8 mouse cellular contexts compared by ENCODE assay signal in the genomic region with DNA sequence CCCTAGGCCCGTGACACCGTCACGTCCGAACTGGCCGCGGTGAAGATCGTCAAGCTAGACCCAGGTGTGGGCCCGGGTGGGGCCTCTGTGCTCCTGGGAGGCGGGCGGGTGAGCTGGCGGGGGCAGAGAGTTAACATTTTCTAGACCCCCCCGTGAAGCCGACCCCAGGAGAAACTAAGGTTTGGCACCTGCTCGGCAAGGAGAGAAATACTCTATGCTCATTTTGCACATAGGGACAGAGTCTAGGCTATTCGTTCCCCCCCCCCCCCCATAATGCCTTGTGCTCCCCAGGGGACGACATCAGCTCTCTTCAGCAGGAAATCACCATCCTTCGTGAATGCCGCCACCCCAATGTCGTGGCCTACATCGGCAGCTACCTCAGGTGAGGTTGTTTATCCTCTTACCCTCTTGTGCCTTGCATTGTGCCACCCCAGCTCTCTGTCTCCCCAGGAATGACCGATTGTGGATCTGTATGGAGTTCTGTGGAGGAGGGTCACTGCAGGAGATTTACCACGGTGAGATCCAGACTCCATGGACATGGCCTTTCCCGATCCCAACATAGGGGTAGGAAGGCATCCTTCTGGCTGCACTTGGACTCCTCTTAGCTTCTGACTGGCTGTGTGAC. TPM values are rescaled to one million over a fixed set of nuclear protein-coding genes. Genes with fewer than 3 reads are reported as not detected.
DNase-seq lines count a peak whose midpoint lies in the region; ATAC-seq and TF ChIP-seq lines count a peak whose summit lies in the region.

No protein-coding gene starts in this region.

- no peak for DNase-seq in liver, adult 2 months (ENCODE audit: extremely low read depth, low read depth, low spot score)
- DNase-seq in liver, result no peak
- no peak for DNase-seq in adrenal gland, postnatal 14 days
- DNase-seq in urinary bladder, postnatal 36 days (ENCODE audit: low spot score in 2 of 2), result no peak
- no peak for DNase-seq in layer of hippocampus, adult 11-12 months (ENCODE audit: low spot score)

- peaks cover 2% of the 10 kb centered on the region; the same call in 1 of the 2 replicates for H3K4me1 ChIP-seq in liver, adult 2 months (ENCODE audit: control insufficient read depth, insufficient read depth, low read length)
- peaks cover 28% of the 10 kb centered on the region for H3K4me1 ChIP-seq in embryonic facial prominence, embryonic 13.5 days
- H3K4me1 ChIP-seq in intestine, embryonic 15.5 days (replicated peaks), result peaks cover 28% of the 10 kb centered on the region
- peaks cover 36% of the 10 kb centered on the region for H3K4me1 ChIP-seq in neural tube, embryonic 15.5 days

- no peak for ATAC-seq in embryonic facial prominence, embryonic 13.5 days (ENCODE audit: insufficient number of reproducible peaks, insufficient read depth, low FRiP score, low TSS enrichment, low read depth)
- ATAC-seq in intestine, embryonic 15.5 days, result peak; percentile 5; the same call in 1 of the 2 replicates
- ATAC-seq in neural tube, embryonic 15.5 days (ENCODE audit: low FRiP score), result peak; percentile 32; the same call in 1 of the 2 replicates

- peak overlapping the region; percentile 92 for H3K4me3 ChIP-seq in liver, adult 2 months (ENCODE audit: insufficient read depth, low read depth, low read length)
- H3K4me3 ChIP-seq in embryonic facial prominence, embryonic 13.5 days, result peak overlapping the region; percentile 67
- peak overlapping the region; percentile 73 for H3K4me3 ChIP-seq in intestine, embryonic 15.5 days (replicated peaks)
- peak overlapping the region; percentile 51 for H3K4me3 ChIP-seq in neural tube, embryonic 15.5 days (replicated peaks)

- no peak overlapping the region for H3K27ac ChIP-seq in liver, adult 2 months (replicated peaks; ENCODE audit: insufficient read depth, low read depth, low read length)
- H3K27ac ChIP-seq in embryonic facial prominence, embryonic 13.5 days, result no peak overlapping the region
- H3K27ac ChIP-seq in intestine, embryonic 15.5 days, result 0 out of 2 replicates have a peak overlapping the region, but pooled peaks have one; percentile 39
- H3K27ac ChIP-seq in neural tube, embryonic 15.5 days (replicated peaks), result 0 out of 2 replicates have a peak overlapping the region, but pooled peaks have one; percentile 18

- no peaks in the 10 kb centered on the region for H3K9me3 ChIP-seq in embryonic facial prominence, embryonic 13.5 days
- no peaks in the 10 kb centered on the region for H3K9me3 ChIP-seq in intestine, embryonic 15.5 days
- H3K9me3 ChIP-seq in neural tube, embryonic 15.5 days (replicated peaks), result no peaks in the 10 kb centered on the region

- TF ChIP-seq POLR2A in liver, adult 2 months (IDR thresholded peaks at IDR 0.05; ENCODE audit: extremely low read depth, insufficient read depth, low read length), result no peak

- TF ChIP-seq CTCF in liver, adult 2 months (IDR thresholded peaks at IDR 0.05; ENCODE audit: low read depth, low read length), result no peak

- no peaks in the 10 kb centered on the region for H3K27me3 ChIP-seq in liver, adult 2 months (ENCODE audit: control insufficient read depth, insufficient read depth, low read length)
- H3K27me3 ChIP-seq in embryonic facial prominence, embryonic 13.5 days, result no peaks in the 10 kb centered on the region
- H3K27me3 ChIP-seq in intestine, embryonic 15.5 days (replicated peaks), result no peaks in the 10 kb centered on the region
- no peaks in the 10 kb centered on the region for H3K27me3 ChIP-seq in neural tube, embryonic 15.5 days (replicated peaks)

- peak overlapping the region; percentile 90 for H3K4me2 ChIP-seq in embryonic facial prominence, embryonic 13.5 days
- H3K4me2 ChIP-seq in intestine, embryonic 15.5 days (replicated peaks), result peak overlapping the region; percentile 92
- peak overlapping the region; percentile 67 for H3K4me2 ChIP-seq in neural tube, embryonic 15.5 days

- peaks cover 4% of the 10 kb centered on the region; the same call in 1 of the 2 replicates for H3K36me3 ChIP-seq in liver, adult 2 months (ENCODE audit: control insufficient read depth, insufficient read depth, low read length)
- peaks cover 76% of the 10 kb centered on the region for H3K36me3 ChIP-seq in embryonic facial prominence, embryonic 13.5 days
- peaks cover 45% of the 10 kb centered on the region for H3K36me3 ChIP-seq in intestine, embryonic 15.5 days
- H3K36me3 ChIP-seq in neural tube, embryonic 15.5 days, result peaks cover 67% of the 10 kb centered on the region

- H3K9ac ChIP-seq in liver, adult 2 months (ENCODE audit: low read depth, low read length), result peak overlapping the region; percentile 94
- H3K9ac ChIP-seq in embryonic facial prominence, embryonic 13.5 days, result peak overlapping the region; percentile 77
- peak overlapping the region; percentile 78 for H3K9ac ChIP-seq in intestine, embryonic 15.5 days
- H3K9ac ChIP-seq in neural tube, embryonic 15.5 days (replicated peaks), result peak overlapping the region; percentile 51

- 7% methylated on average over 23 of the region's 23 CpGs for WGBS in liver, adult 2 months
- 18% methylated on average over 16 of the region's 23 CpGs for WGBS in embryonic facial prominence, embryonic 13.5 days
- WGBS in intestine, embryonic 15.5 days, result 11% methylated on average over 23 of the region's 23 CpGs
- WGBS in neural tube, embryonic 15.5 days, result 13% methylated on average over 23 of the region's 23 CpGs

- H3K79me2 ChIP-seq in liver, adult 2 months (ENCODE audit: control insufficient read depth, insufficient read depth, low read length), result no peaks in the 10 kb centered on the region

RNA-seq across cellular contexts. Expression of gene Map4k2, which starts 0.6 kb away (rescaled TPM):
- 12.8 and 17.1 TPM in 2 replicates for total RNA-seq in liver, adult 2 months (2014; rRNA removed)
- polyA plus RNA-seq in liver, adult 2 months (2012; rRNA removed), result 33.0 and 39.1 TPM in 2 replicates
- 13.8 and 15.3 TPM in 2 replicates for polyA plus RNA-seq in embryonic facial prominence, embryonic 13.5 days (2015; fragmentation: Nextera tagmentation; extraction: Ambion mirVana)
- 8.8 and 11.0 TPM in 2 replicates for polyA plus RNA-seq in intestine, embryonic 15.5 days (2015; fragmentation: Nextera tagmentation; extraction: Ambion mirVana)
- 21.9 and 22.2 TPM in 2 replicates for polyA plus RNA-seq in neural tube, embryonic 15.5 days (2015; fragmentation: Nextera tagmentation; extraction: Ambion mirVana)
- 39.6 and 70.3 TPM in 2 replicates for total RNA-seq in adrenal gland, postnatal 14 days (2021)

RNA-seq across cellular contexts. Expression of gene Men1, which starts 6.8 kb away (rescaled TPM):
- total RNA-seq in liver, adult 2 months (2014; rRNA removed), result 9.3 and 10.1 TPM in 2 replicates
- 26.6 and 29.4 TPM in 2 replicates for polyA plus RNA-seq in liver, adult 2 months (2012; rRNA removed)
- polyA plus RNA-seq in embryonic facial prominence, embryonic 13.5 days (2015; fragmentation: Nextera tagmentation; extraction: Ambion mirVana), result 91.6 and 92.4 TPM in 2 replicates
- 68.8 and 71.9 TPM in 2 replicates for polyA plus RNA-seq in intestine, embryonic 15.5 days (2015; fragmentation: Nextera tagmentation; extraction: Ambion mirVana)
- polyA plus RNA-seq in neural tube, embryonic 15.5 days (2015; fragmentation: Nextera tagmentation; extraction: Ambion mirVana), result 71.4 and 71.6 TPM in 2 replicates
- total RNA-seq in adrenal gland, postnatal 14 days (2021), result 35.4 and 42.6 TPM in 2 replicates

RNA-seq across cellular contexts. Expression of gene Sf1, which starts 21.9 kb away (rescaled TPM):
- total RNA-seq in liver, adult 2 months (2014; rRNA removed), result 28.5 and 34.8 TPM in 2 replicates
- 45.7 and 62.8 TPM in 2 replicates for polyA plus RNA-seq in liver, adult 2 months (2012; rRNA removed)
- 137 and 151 TPM in 2 replicates for polyA plus RNA-seq in embryonic facial prominence, embryonic 13.5 days (2015; fragmentation: Nextera tagmentation; extraction: Ambion mirVana)
- polyA plus RNA-seq in intestine, embryonic 15.5 days (2015; fragmentation: Nextera tagmentation; extraction: Ambion mirVana), result 118 and 129 TPM in 2 replicates
- polyA plus RNA-seq in neural tube, embryonic 15.5 days (2015; fragmentation: Nextera tagmentation; extraction: Ambion mirVana), result 88.7 and 104 TPM in 2 replicates
- total RNA-seq in adrenal gland, postnatal 14 days (2021), result 210 and 223 TPM in 2 replicates

RNA-seq across cellular contexts. Expression of gene Cdc42bpg, which starts 35.3 kb away (rescaled TPM):
- 3.1 and 4.6 TPM in 2 replicates for total RNA-seq in liver, adult 2 months (2014; rRNA removed)
- 6.7 and 7.3 TPM in 2 replicates for polyA plus RNA-seq in liver, adult 2 months (2012; rRNA removed)
- 0.91 and 0.92 TPM in 2 replicates for polyA plus RNA-seq in embryonic facial prominence, embryonic 13.5 days (2015; fragmentation: Nextera tagmentation; extraction: Ambion mirVana)
- 1.0 and 1.4 TPM in 2 replicates for polyA plus RNA-seq in intestine, embryonic 15.5 days (2015; fragmentation: Nextera tagmentation; extraction: Ambion mirVana)
- 0.33 and 0.36 TPM in 2 replicates for polyA plus RNA-seq in neural tube, embryonic 15.5 days (2015; fragmentation: Nextera tagmentation; extraction: Ambion mirVana)
- total RNA-seq in adrenal gland, postnatal 14 days (2021), result 9.9 and 11.5 TPM in 2 replicates

RNA-seq across cellular contexts. Expression of gene Pygm, which starts 42.6 kb away (rescaled TPM):
- total RNA-seq in liver, adult 2 months (2014; rRNA removed), result 0.94 and 1.6 TPM in 2 replicates
- polyA plus RNA-seq in liver, adult 2 months (2012; rRNA removed), result 1.1 and 2.3 TPM in 2 replicates
- polyA plus RNA-seq in embryonic facial prominence, embryonic 13.5 days (2015; fragmentation: Nextera tagmentation; extraction: Ambion mirVana), result 3.7 and 5.4 TPM in 2 replicates
- polyA plus RNA-seq in intestine, embryonic 15.5 days (2015; fragmentation: Nextera tagmentation; extraction: Ambion mirVana), result 6.1 and 6.3 TPM in 2 replicates
- 7.5 and 12.0 TPM in 2 replicates for polyA plus RNA-seq in neural tube, embryonic 15.5 days (2015; fragmentation: Nextera tagmentation; extraction: Ambion mirVana)
- 64.2 and 85.7 TPM in 2 replicates for total RNA-seq in adrenal gland, postnatal 14 days (2021)

Comparison
In these comparisons a context has a peak if more than half of its experiments do, and no peak if none do; other contexts are left out.
1. H3K27ac ChIP-seq: peak in intestine, embryonic 15.5 days (single experiment) and neural tube, embryonic 15.5 days (single experiment); none in liver, adult 2 months (single experiment) and embryonic facial prominence, embryonic 13.5 days (single experiment).
2. Peak in every context shown above with its lines, with median percentiles within 50 percentile points of each other: H3K4me3 ChIP-seq, H3K9ac ChIP-seq and H3K4me2 ChIP-seq.